Mouse (Mus musculus): Measurements from ENCODE around the gene Rsbn1l. TPM values are rescaled to one million over a fixed set of nuclear protein-coding genes. Genes with fewer than 3 reads are reported as not detected.
"Not testable (repeated sequence)": the region's sequence is repeated elsewhere in the genome, so short reads cannot be mapped to it uniquely, and the experiment has no call there.

Gene Rsbn1l
- polyA plus RNA-seq, 1 experiment = 9.5 TPM

DNA sequence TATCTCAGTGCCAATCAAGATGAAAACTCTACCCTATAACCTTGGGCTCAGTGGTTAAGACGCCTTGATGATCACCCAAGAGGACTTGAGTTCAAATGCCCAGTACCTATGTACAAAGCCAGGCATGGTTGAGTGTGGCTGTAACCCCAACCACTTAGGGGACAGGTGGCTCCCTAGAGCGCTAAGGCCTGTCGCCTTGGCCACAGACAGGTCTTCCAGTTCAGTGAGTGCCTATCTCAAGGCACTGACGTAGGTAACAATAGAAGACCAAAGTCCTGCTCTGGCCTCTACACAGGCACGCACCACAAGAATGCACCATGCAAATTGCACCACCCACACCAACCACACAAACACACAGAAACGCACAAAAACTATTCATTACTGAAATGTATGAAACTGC, 9.3 kb downstream of the Rsbn1l start:
- TF ChIP-seq CTCF (IDR thresholded peaks at IDR 0.05; ENCODE audit: borderline replicate concordance, extremely low read depth, insufficient read depth, insufficient read length) (no peak), POLR2A (IDR thresholded peaks at IDR 0.05; ENCODE audit: borderline replicate concordance, extremely low read depth, insufficient read depth, insufficient read length, poor library complexity, severe bottlenecking) (no peak)
- no peak for DNase-seq (ENCODE audit: low read depth)

DNA sequence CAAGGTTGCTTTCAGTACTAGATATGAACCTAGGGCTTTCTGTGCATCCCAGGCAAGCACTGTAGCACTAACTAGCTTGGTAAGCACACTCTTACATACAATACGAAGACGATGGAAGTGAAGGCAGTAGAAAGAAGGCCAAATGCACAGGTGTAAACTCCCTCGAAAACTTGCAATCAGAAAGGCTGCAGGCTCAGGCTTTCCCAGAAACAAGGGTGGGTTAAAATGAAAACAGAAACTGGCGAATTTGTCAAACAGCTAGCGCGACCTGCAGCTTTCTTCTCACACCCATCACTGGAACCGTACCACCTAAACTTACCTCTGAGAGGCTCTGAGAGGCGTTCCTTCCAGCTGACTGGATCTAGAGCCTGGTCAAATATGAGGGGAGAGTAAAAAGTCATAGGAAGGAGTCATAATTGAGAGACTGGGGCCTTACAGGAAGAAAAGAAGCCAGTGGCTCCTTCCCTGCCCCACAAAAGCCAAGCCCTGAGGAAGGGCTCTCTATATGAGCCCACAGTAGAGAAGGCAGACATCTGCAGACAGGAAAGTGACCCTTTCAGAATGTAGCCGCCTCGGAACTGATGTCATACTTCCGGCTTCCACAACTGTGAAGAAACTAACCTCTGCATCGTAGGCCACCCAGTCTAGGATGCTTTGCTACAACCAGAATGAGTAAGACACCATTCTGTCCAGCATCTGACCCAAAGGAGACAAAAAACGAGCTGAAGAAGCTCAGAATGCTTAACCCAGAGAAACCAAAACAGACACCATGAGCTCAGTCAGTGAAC, 11.0 kb downstream of the Rsbn1l start:
- no peak for DNase-seq (ENCODE audit: low read depth)
- TF ChIP-seq POLR2A (IDR thresholded peaks at IDR 0.05; ENCODE audit: borderline replicate concordance, extremely low read depth, insufficient read depth, insufficient read length, poor library complexity, severe bottlenecking) (no peak), CTCF (IDR thresholded peaks at IDR 0.05; ENCODE audit: borderline replicate concordance, extremely low read depth, insufficient read depth, insufficient read length) (no peak)

DNA sequence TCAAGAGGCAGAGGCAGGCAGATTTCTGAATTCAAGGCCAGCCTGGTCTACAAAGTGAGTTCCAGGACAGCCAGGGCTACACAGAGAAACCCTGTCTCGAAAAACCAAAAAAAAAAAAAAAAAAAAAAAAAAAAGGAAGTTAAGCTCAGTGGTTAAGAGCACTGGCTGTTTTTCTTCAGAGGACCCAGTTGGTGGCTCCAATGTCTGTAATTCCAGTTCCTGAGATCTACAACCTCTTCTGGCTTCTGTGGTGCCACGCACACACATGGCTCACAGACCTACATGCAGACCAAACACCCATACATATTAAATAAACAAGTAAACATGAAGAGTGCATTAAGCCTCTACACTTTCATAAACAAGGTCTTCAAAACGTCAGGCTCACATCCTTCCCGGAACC, 12.4 kb downstream of the Rsbn1l start:
- not testable (repeated sequence) for DNase-seq (ENCODE audit: low read depth)

DNA sequence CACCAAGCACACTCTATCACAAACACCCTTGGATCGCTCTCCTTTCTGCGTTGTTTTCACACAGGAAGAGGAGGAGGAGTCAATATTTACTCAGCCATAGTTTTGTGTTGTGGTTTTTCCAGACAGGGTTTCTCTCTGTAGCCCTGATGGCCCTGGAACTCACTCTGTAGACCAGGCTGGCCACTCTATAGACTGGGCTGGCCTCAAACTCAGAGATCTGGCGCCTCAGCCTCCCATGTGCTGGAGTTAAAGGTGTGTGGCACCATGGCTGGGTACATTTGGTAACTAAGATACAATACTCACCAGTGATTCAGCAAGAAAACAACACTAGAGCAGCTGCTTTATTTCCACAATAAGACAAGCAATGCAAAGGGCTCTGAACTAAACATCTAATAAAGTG, 13.7 kb downstream of the Rsbn1l start:
- TF ChIP-seq POLR2A (IDR thresholded peaks at IDR 0.05; ENCODE audit: borderline replicate concordance, extremely low read depth, insufficient read depth, insufficient read length, poor library complexity, severe bottlenecking) = no peak
- TF ChIP-seq CTCF (IDR thresholded peaks at IDR 0.05; ENCODE audit: borderline replicate concordance, extremely low read depth, insufficient read depth, insufficient read length) = no peak
- DNase-seq (ENCODE audit: low read depth) = no peak

DNA sequence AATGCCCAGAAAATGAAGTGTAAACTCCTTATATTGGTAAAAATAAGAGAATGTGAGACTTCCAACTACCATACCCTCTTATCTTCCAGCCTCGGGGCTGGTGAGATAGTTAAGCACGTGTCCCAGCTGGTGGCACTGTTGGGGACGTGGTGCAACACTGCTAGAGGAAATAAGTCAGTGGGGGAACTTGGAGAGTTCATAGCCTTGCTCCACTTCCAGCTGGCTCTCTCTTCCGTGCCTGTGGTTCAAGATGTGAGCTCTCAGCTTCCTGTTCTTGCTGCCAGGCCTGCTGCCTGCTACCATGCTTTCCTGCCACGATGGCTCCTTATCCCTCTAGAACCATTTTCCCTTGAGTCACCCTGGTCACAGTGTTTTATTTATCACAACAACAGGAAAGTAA, 15.0 kb downstream of the Rsbn1l start:
- no peak for DNase-seq (ENCODE audit: low read depth)
- TF ChIP-seq POLR2A (IDR thresholded peaks at IDR 0.05; ENCODE audit: borderline replicate concordance, extremely low read depth, insufficient read depth, insufficient read length, poor library complexity, severe bottlenecking) (no peak), CTCF (IDR thresholded peaks at IDR 0.05; ENCODE audit: borderline replicate concordance, extremely low read depth, insufficient read depth, insufficient read length) (no peak)

DNA sequence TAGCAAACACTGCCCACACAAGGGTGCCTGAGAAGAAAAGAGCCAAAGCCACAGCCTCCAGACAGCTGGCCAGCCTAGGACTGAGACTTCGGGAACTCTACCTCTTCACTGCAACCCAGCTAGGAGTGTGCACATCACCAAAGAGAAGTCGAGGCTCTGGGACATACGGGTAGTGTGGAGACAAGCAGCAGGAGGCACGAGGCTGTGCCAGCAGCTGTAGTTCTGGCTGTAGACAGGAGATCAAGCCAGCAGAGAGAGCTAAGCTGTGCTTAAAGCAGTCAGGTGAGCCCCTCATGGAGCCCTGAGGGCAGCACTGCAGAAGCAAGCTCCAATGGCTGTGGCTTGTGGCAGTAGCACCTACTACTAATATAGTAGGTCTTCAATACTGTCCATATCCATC, 15.5 kb downstream of the Rsbn1l start:
- DNase-seq (ENCODE audit: low read depth) = no peak
- TF ChIP-seq CTCF (IDR thresholded peaks at IDR 0.05; ENCODE audit: borderline replicate concordance, extremely low read depth, insufficient read depth, insufficient read length) = no peak
- TF ChIP-seq POLR2A (IDR thresholded peaks at IDR 0.05; ENCODE audit: borderline replicate concordance, extremely low read depth, insufficient read depth, insufficient read length, poor library complexity, severe bottlenecking) = no peak

DNA sequence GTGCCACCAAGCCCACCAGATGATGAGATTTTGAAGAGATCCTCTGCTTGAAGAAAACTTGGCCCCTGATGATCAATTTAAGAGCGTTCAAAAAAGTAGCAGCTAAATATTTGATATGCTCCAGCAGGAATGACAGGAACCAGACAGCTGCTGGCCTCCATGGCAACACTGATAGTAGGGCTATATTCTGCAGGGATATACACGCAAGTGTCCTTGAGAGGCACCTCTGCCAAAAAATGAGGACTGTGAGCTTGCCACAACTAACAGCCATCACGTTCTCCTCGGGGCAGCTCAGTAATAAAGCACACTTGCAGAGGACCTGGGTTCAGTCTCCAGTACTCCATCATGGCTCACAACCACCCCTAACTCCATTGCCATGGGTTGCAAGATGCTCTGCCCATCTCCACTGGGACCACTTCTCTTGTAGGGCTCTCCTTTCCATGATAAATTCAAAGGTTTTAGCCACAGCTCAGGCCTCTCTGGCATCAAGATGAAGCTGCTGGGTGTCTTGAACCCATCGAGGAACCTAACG, 16.1 kb downstream of the Rsbn1l start:
- TF ChIP-seq POLR2A (IDR thresholded peaks at IDR 0.05; ENCODE audit: borderline replicate concordance, extremely low read depth, insufficient read depth, insufficient read length, poor library complexity, severe bottlenecking) = no peak
- no peak for TF ChIP-seq CTCF (IDR thresholded peaks at IDR 0.05; ENCODE audit: borderline replicate concordance, extremely low read depth, insufficient read depth, insufficient read length)
- no peak for DNase-seq (ENCODE audit: low read depth)

DNA sequence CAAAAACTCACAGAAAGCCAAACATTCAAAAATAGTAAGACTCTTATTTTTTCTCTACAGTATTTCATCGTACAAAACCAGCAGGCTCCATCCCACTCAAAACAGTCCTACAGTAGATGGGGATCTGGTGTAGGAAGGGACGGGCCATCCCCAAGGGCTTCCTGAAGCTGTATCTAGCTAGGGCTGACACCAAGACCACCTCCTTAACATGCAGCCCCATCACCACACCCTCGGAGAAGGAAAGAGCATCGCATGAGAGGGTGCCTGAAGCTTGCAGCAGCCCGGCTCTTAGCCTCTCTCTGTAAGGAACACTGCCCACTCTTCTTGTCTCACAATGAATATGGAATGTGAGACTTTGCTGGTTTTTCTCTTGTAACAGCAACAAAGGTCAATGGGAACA, 17.7 kb downstream of the Rsbn1l start:
- no peak for TF ChIP-seq POLR2A (IDR thresholded peaks at IDR 0.05; ENCODE audit: borderline replicate concordance, extremely low read depth, insufficient read depth, insufficient read length, poor library complexity, severe bottlenecking)
- TF ChIP-seq CTCF (IDR thresholded peaks at IDR 0.05; ENCODE audit: borderline replicate concordance, extremely low read depth, insufficient read depth, insufficient read length) = no peak

DNA sequence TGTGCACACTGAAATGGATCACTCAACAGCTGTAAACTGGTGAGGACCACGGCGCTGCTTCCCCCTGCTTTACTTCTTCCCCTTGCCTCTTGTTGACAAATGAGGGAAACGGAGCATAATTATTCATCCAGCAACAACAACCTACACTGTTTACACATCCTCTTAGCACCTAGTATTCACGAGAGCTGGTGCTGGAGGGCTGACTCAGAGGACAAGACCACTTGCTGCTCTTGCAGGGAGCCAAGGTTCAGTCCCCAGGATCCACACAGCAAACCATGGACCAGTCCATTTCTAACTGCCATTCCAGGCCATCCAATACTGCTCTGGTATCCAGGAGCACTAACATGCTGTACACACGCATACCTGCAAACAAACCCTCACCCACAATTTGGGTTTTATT, 20.3 kb downstream of the Rsbn1l start:
- no peak for TF ChIP-seq CTCF (IDR thresholded peaks at IDR 0.05; ENCODE audit: borderline replicate concordance, extremely low read depth, insufficient read depth, insufficient read length)
- TF ChIP-seq POLR2A (IDR thresholded peaks at IDR 0.05; ENCODE audit: borderline replicate concordance, extremely low read depth, insufficient read depth, insufficient read length, poor library complexity, severe bottlenecking) = no peak
- no peak for DNase-seq (ENCODE audit: low read depth)

More for the DNA sequence above, 17.7 kb downstream of the Rsbn1l start:
- no peak for DNase-seq (ENCODE audit: low read depth)

DNA sequence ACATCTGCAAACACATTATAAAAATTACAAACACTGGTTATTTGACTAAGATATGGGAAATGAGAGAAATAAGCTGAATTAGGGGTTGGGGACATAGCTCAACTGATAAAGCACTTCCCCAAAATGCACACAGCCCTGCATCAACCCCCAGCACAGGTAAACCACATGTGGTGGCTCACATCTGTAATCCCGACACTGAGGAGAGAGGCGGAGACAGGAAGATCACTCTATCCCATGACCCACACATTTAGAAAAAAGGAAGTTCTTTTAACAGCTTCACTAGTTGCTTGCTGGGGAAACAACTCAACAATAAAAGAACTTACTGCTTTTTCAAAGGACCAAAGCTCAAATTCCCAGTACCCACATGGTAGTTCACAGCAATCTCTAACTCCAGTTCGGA, 23.6 kb downstream of the Rsbn1l start:
- no peak for DNase-seq (ENCODE audit: low read depth)
- no peak for TF ChIP-seq POLR2A (IDR thresholded peaks at IDR 0.05; ENCODE audit: borderline replicate concordance, extremely low read depth, insufficient read depth, insufficient read length, poor library complexity, severe bottlenecking)
- TF ChIP-seq CTCF (IDR thresholded peaks at IDR 0.05; ENCODE audit: borderline replicate concordance, extremely low read depth, insufficient read depth, insufficient read length) = no peak

DNA sequence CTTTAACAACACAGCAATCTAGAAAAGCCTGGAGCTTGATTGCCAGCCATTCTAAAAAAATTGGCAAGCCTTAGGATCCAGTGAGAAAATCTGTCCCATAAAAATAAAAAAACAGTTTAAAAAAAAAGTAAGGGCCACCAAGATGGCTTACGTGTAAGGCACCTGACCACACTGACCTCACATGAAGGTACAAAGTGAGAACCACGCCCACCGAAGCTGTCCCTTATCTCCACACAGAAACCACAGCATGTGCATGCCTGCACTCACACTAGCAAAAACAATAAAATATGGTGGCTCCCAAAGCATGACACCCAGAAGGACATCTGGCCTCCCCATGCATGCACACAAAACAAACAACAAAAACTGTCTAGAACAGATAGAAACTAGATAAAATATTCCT, 24.9 kb downstream of the Rsbn1l start:
- TF ChIP-seq CTCF (IDR thresholded peaks at IDR 0.05; ENCODE audit: borderline replicate concordance, extremely low read depth, insufficient read depth, insufficient read length) (no peak), POLR2A (IDR thresholded peaks at IDR 0.05; ENCODE audit: borderline replicate concordance, extremely low read depth, insufficient read depth, insufficient read length, poor library complexity, severe bottlenecking) (no peak)
- no peak for DNase-seq (ENCODE audit: low read depth)

DNA sequence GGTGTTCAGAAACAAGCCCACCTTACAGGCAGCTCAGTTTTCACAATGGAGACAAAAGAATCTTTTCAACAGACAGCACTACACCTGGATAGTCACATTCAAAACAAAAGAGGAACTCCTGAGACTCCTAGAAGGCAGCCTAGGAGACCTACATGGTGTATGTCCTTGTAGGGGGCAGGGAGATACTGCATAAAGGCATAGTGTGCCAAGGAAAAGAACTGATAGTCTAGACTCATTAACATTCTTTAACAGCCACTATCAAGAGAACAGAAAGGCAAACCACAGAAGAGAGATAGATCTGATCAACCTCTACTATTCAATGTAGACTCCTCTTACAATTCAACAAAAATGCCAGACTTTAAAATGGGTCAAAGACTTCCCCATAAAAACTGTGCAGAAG, 25.8 kb downstream of the Rsbn1l start:
- no peak for TF ChIP-seq CTCF (IDR thresholded peaks at IDR 0.05; ENCODE audit: borderline replicate concordance, extremely low read depth, insufficient read depth, insufficient read length)
- no peak for TF ChIP-seq POLR2A (IDR thresholded peaks at IDR 0.05; ENCODE audit: borderline replicate concordance, extremely low read depth, insufficient read depth, insufficient read length, poor library complexity, severe bottlenecking)
- no peak for DNase-seq (ENCODE audit: low read depth)

Measured in brain, embryonic 14.5 days (tissue).